Mouse (Mus musculus) brain, embryonic 14.5 days (tissue): Measurements from ENCODE around the gene Pcnx.

Experiments
- CTCF ChIP-seq: fragments of 200-500 bp; IDR thresholded peaks from 2 replicates; pipeline ENCODE4 v1.5.1; 2012; ENCODE audit warnings: inconsistent platforms, mild to moderate bottlenecking, moderate library complexity, borderline replicate concordance; ENCODE audit not compliant: insufficient read depth, insufficient read length; ENCODE audit errors: extremely low read depth
- POLR2A ChIP-seq: fragments of 200-500 bp; IDR thresholded peaks from 2 replicates; pipeline ENCODE4 v1.6.1; 2012; ENCODE audit warnings: mild to moderate bottlenecking, inconsistent platforms, borderline replicate concordance; ENCODE audit not compliant: poor library complexity, insufficient read depth, insufficient read length, severe bottlenecking; ENCODE audit errors: extremely low read depth

GRCm38 (mm10) chr12:81849629-81850028 lies 10.2 kb upstream of the Pcnx start:
- no peak for TF ChIP-seq CTCF
- TF ChIP-seq POLR2A, result no peak
